Mouse (Mus musculus) ES-E14 (cell line): ENCODE measurements at regions not wholly inside any gene's neighbourhood (a gene's known extent, or its start where the extent isn't known, plus 50 kb on each side); places are given as distances from the start of the nearest gene placed in this dataset.

Experiments used
- DNase-seq: peaks from one replicate; pipeline ENCODE4 v3.0.0-alpha.2; 2013; ENCODE audit warnings: low read depth, low spot score
- H3K27ac ChIP-seq: 2 replicates; pipeline ENCODE4 v1.5.1; 2012; ENCODE audit warnings: low read depth, mild to moderate bottlenecking, low read length, moderate library complexity, mixed read lengths; ENCODE audit not compliant: poor library complexity, insufficient read depth, severe bottlenecking
- H3K36me3 ChIP-seq: 2 replicates; pipeline ENCODE4 v1.6.1; 2012; ENCODE audit warnings: mild to moderate bottlenecking, low read length, moderate library complexity, mixed read lengths; ENCODE audit not compliant: control insufficient read depth, poor library complexity, insufficient read depth, severe bottlenecking
- H3K4me1 ChIP-seq, 2 experiments: fragments of 150-350 bp in 1 of 2; sonication (generic) in 1 of 2; 2 replicates each; pipeline ENCODE4 v1.6.1; 2012; ENCODE audit warnings: low read length in 2 of 2, mild to moderate bottlenecking in 1 of 2, mixed read lengths in 1 of 2; ENCODE audit not compliant: control insufficient read depth in 2 of 2, insufficient read depth in 2 of 2, poor library complexity in 1 of 2
- H3K4me3 ChIP-seq, 2 experiments: fragments of 150-350 bp in 1 of 2; sonication (generic) in 1 of 2; 2 replicates each; pipeline ENCODE4 v1.5.1; 2012; ENCODE audit warnings: low read length in 2 of 2, low read depth in 1 of 2, mild to moderate bottlenecking in 1 of 2, mixed read lengths in 1 of 2; ENCODE audit not compliant: insufficient read depth in 1 of 2, poor library complexity in 1 of 2, severe bottlenecking in 1 of 2
- H3K9ac ChIP-seq: 2 replicates; pipeline ENCODE4 v1.6.1; 2012; ENCODE audit warnings: low read depth, mild to moderate bottlenecking, low read length, mixed read lengths; ENCODE audit not compliant: poor library complexity, insufficient read depth, severe bottlenecking
- H3K9me3 ChIP-seq: fragments of 150-350 bp; sonication (generic); 2 replicates; pipeline ENCODE4 v1.6.1; 2012; ENCODE audit warnings: low read depth, mild to moderate bottlenecking, low read length; ENCODE audit not compliant: control insufficient read depth, insufficient read depth
- CHD2 ChIP-seq: IDR thresholded peaks from 2 replicates; pipeline ENCODE4 v1.6.1; 2014; ENCODE audit warnings: mild to moderate bottlenecking, low read depth, low read length, inconsistent platforms
- HCFC1 ChIP-seq: IDR thresholded peaks from 2 replicates; pipeline ENCODE4 v1.6.1; 2012; ENCODE audit warnings: low read length, inconsistent platforms, borderline replicate concordance; ENCODE audit not compliant: insufficient read depth
- MAFK ChIP-seq: IDR thresholded peaks from 2 replicates; pipeline ENCODE4 v1.6.1; 2014; ENCODE audit warnings: mild to moderate bottlenecking, low read depth, low read length, inconsistent platforms; ENCODE audit not compliant: insufficient read depth
- ZC3H11A ChIP-seq: IDR thresholded peaks from 2 replicates; pipeline ENCODE4 v1.6.1; 2012; ENCODE audit warnings: low read depth, mild to moderate bottlenecking, inconsistent platforms, low read length, borderline replicate concordance
- ZNF384 ChIP-seq: IDR thresholded peaks from 2 replicates; pipeline ENCODE4 v1.6.1; 2012; ENCODE audit warnings: low read depth, low read length, inconsistent platforms
- in situ Hi-C, 2 experiments: fragments of 600-800 bp; cut with MboI; formaldehyde crosslinking; loops; one replicate each; pipeline ENCODE4 v1.15.1; 2025; ENCODE audit warnings: low sequenced_read_pairs in 2 of 2, inconsistent platforms in 1 of 2; ENCODE audit not compliant: unreplicated experiment in 2 of 2

GRCm38 (mm10) chr9:83691332-83692198, 114.5 kb downstream of the Elovl4 start:
- no peaks in the 10 kb centered on the region for H3K9me3 ChIP-seq
- H3K4me3 ChIP-seq, result peak overlapping the region in 1 of 2 experiments; percentile 58; a peak in 2 of 4 replicates
- in situ Hi-C loops, result no loop called here
- TF ChIP-seq CHD2, result no peak
- TF ChIP-seq HCFC1, result no peak
- no peak; the same call in 1 of the 2 replicates for TF ChIP-seq ZC3H11A
- TF ChIP-seq ZNF384, result peak; percentile 73
- 0 out of 2 replicates have a peak, but pooled peaks have one; percentile 9 for TF ChIP-seq MAFK
- no peak overlapping the region for H3K27ac ChIP-seq
- H3K9ac ChIP-seq, result no peak overlapping the region
- no peaks in the 10 kb centered on the region for H3K36me3 ChIP-seq
- DNase-seq, result peak; percentile 59
- 0 out of 4 replicates have a peak, but pooled peaks cover 0 to under 1% of the 10 kb centered on the region in 2 experiments for H3K4me1 ChIP-seq
